Mouse (Mus musculus) layer of hippocampus, adult 11-12 months (tissue): ENCODE results near the gene Iqcg.

Source experiments
- DNase-seq: peaks from one replicate; pipeline ENCODE4 v3.0.0; 2022; ENCODE audit warnings: low spot score

Gene Iqcg

GRCm38 (mm10) chr16:32973047-32973446, 83.0 kb downstream of the Iqcg start:
- DNase-seq = no peak

- DNase-seq = peak; percentile 35
Measured at GRCm38 (mm10) chr16:32972535-32972934, 83.5 kb downstream of the Iqcg start.
